Mouse (Mus musculus) C2C12 (cell line): ENCODE measurements around the gene Rnf8.

Experiments
- CEBPB ChIP-seq: IDR thresholded peaks from one replicate; pipeline ENCODE4 v1.6.1; 2011; ENCODE audit warnings: low read depth, mild to moderate bottlenecking, control low read depth, moderate library complexity
- CTCF ChIP-seq: IDR thresholded peaks from one replicate; pipeline ENCODE4 v1.5.1; 2011; ENCODE audit not compliant: control insufficient read depth, insufficient read depth, insufficient read length
- MAX ChIP-seq: IDR thresholded peaks from one replicate; pipeline ENCODE4 v1.6.1; 2011; ENCODE audit warnings: mild to moderate bottlenecking, control low read depth
- USF1 ChIP-seq: IDR thresholded peaks from one replicate; pipeline ENCODE4 v1.6.1; 2011; ENCODE audit warnings: low read depth, mild to moderate bottlenecking, control low read depth, moderate library complexity

- TF ChIP-seq CTCF: no peak
- TF ChIP-seq USF1: no peak
- TF ChIP-seq MAX: no peak
- TF ChIP-seq CEBPB: no peak
Observed at GRCm38 (mm10) chr17:29669936-29670335, 55.3 kb downstream of the Rnf8 start.
